Mouse (Mus musculus): Measurements from ENCODE around the gene Uap1. TPM values are rescaled to one million over a fixed set of nuclear protein-coding genes. Genes with fewer than 3 reads are reported as not detected.

Uap1 gene
- total RNA-seq (2021): 10 to 100 TPM; 33.0 to 33.7 TPM
- long read RNA-seq, experiment 1, transcript Uap1-202 (10 exons, 2,311 nt): minor isoform, 10 of 25 reads
- long read RNA-seq, experiment 1, transcript Uap1-203 (11 exons, 2,287 nt): major isoform, 11 of 25 reads
- long read RNA-seq, experiment 1, partial matches to known transcripts: 1 of 25 reads
- long read RNA-seq, experiment 1, other reads (novel, unspliced or antisense): 0 of 25 reads
- long read RNA-seq, experiment 2, transcript Uap1-203 (11 exons, 2,287 nt): major isoform, 41 of 83 reads
- long read RNA-seq, experiment 2, transcript Uap1-201 (11 exons, 2,283 nt): minor isoform, 13 of 83 reads
- long read RNA-seq, experiment 2, transcript Uap1-202 (10 exons, 2,311 nt): minor isoform, 19 of 83 reads
- long read RNA-seq, experiment 2, partial matches to known transcripts: 1 of 83 reads
- long read RNA-seq, experiment 2, other reads (novel, unspliced or antisense): 9 of 83 reads

GRCm38 (mm10) chr1:170174814-170175332, at the start of gene Uap1:
Gene Uap1, minus strand, starts transcription at chr1:170174957.
- DNase-seq (ENCODE audit: low spot score in 2 of 2): peak; percentile 90 to 97

- DNase-seq (ENCODE audit: low spot score in 2 of 2): no peak
These were observed 48.5 kb upstream of the Uap1 start for GRCm38 (mm10) chr1:170223276-170223675.

- no peak for DNase-seq (ENCODE audit: low spot score in 2 of 2)
These were observed 45.6 kb upstream of the Uap1 start for GRCm38 (mm10) chr1:170220351-170220750.

- no peak for DNase-seq (ENCODE audit: low spot score in 2 of 2)
These were observed 43.5 kb upstream of the Uap1 start for GRCm38 (mm10) chr1:170218091-170218884.

DNA sequence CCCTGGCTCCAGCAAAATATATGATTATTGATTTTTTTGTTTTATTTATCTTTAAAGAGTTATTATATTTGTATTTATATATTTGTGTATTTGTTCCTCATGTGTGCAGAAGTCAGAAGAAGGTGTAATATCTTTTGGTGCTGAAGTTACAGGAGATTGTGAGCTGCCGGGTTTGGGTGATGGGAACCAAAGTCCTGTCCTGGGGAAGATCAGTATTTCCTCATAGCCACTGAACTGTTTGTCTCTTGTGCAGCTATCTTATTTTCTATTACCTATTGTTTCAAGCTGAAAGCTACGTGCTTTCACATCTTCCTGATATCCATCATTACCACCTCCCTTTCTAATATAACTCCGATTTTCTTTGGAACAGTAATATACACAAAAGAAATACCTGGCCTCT, 40.8 kb upstream of the Uap1 start:
- DNase-seq (ENCODE audit: low spot score in 2 of 2): no peak

DNA sequence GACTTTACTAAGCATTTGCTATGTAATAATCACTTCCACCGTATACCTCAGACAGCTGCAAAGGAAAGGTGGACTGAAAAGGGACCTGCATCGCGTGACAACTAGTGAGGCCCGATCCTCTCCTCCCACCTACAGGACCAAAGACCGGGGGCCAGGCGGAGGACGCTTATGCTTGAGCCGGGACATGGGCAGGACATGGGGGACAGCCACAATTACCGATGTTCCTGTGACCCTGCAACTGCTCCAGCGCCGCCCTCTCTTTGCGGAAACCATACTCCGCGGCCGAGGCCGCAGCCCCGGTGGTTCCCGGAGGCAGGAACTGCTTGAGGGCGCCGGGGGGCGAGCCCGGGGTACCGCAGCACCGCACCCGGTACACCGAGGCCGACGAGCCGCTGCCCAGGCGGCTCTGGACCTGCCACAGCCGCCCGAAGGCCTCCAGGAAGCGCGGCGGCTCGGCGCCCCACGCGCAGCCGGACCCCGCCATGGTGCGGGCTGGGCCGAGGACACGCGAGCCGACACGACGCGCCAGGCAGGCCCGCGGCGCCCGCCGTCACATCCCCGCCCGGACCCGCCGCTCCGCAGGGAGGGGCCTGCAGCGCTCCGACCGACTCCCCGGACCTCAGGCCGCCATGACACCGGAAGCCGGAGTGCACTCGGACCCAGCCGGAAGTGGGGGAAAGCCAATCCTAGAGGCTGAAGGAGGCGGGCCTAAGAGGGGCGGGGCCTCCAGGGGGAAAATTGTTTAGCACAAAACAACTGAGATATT, 40.2 kb upstream of the Uap1 start, which contains the start of gene Uhmk1:
TSS of gene Uhmk1 (minus strand) at position 641 of the 766 bp plus-strand sequence.
- DNase-seq (ENCODE audit: low spot score in 2 of 2): peak; percentile 65 to 85

- DNase-seq (ENCODE audit: low spot score in 2 of 2): no peak
These were observed 39.6 kb upstream of the Uap1 start for GRCm38 (mm10) chr1:170214383-170214756.

DNA sequence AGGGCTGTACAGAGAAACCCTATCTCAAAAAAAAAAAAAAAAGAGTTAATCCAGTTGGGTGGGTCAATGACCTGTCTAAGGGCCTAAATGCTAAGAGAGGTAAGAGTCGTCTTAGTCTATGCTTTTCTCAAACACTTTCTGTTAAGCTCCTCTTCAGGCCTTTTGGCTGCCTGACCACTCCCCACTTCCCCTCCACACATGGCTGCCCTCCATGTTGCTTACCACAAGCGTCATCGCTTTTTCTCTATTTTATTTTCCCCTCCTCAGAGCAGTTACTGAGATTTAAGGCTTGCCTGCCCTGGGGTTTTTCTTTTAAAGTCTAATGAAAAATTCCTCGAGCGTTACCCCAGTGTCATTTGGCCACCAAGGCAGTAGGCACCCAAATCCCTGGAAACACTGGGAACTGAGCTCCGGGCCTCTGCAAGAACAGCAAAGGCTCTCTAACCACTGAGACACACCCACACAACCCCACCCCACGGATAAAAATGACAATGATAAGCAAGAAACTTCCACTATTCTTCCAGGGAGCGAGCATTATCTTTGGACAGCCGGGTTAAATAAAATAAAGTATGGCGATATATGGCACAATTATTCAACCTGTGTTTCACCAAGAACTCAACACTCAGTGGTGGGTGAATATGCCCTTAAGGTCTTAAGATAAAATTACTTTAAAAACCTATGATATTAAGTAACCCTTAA, 38.6 kb upstream of the Uap1 start:
- no peak for DNase-seq (ENCODE audit: low spot score in 2 of 2)

- DNase-seq (ENCODE audit: low spot score in 2 of 2): no peak
These were observed 31.6 kb upstream of the Uap1 start for GRCm38 (mm10) chr1:170206395-170206794.

GRCm38 (mm10) chr1:170200379-170200778, 25.6 kb upstream of the Uap1 start:
- DNase-seq (ENCODE audit: low spot score in 2 of 2): no peak

GRCm38 (mm10) chr1:170196211-170196610, 21.5 kb upstream of the Uap1 start:
- DNase-seq (ENCODE audit: low spot score in 2 of 2): no peak

DNA sequence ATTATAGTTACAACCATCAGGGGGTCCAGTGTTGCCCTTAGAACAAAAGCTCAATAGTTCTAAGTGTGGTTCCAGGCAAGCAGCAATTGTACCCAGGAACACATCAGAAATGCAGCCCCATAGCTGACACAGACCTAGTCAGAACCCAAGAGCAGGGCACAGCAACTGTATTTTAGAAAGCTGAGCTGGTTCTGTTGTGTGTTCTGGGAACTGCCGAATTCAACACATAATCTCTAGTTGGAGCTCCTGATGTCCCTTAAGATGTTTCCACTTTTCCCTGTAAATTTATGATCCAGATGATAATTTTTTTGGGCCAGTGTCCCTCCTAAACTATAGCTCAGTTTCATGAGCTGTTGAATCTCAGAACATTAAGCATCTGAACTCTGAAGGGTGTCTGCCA, 17.2 kb upstream of the Uap1 start:
- no peak for DNase-seq (ENCODE audit: low spot score in 2 of 2)

DNA sequence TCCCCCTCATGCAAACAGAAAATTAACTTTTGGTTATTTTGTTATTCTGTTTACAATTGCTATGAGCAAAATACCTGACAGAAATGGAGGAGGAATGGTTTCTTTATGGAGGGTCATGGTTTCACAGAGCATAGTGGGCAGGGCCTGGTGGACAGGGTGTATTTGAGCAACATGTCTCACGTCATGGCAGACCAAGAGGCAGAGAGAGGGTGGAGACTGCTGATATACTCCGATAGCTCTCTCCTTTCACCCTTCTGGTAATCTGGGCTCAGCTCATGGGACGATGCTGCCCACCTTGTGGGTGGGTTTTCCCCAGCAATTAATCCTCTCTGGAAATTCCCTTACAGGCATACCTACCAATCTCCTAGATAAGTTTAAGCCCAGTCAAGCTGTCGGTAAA, 15.5 kb upstream of the Uap1 start:
- DNase-seq (ENCODE audit: low spot score in 2 of 2): no peak

GRCm38 (mm10) chr1:170188601-170189000, 13.8 kb upstream of the Uap1 start:
- peak in 1 of 2 experiments; percentile 5 for DNase-seq (ENCODE audit: low spot score in 2 of 2)

DNA sequence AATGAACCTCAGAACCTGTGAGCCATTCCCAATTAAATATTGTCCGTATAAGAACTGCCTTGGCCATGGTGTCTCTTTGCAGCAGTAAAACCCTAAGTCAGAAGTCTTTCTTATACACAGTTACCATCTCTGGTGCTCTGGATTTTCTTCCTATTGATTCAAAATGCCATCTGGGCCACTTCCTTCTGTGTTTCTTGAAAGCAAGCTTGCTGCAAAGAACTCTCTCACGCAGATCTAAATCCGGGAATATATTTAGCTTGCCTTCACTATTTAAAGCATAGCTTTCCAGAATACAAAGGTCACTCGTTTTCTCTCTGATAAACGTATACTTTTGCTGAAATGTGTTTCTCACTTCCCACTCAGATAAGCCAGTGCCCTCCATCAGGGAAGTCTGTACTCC, 11.8 kb upstream of the Uap1 start:
- DNase-seq (ENCODE audit: low spot score in 2 of 2): no peak

GRCm38 (mm10) chr1:170185137-170185536, 10.4 kb upstream of the Uap1 start:
- DNase-seq (ENCODE audit: low spot score in 2 of 2): no peak

GRCm38 (mm10) chr1:170182706-170183105, 7.9 kb upstream of the Uap1 start:
- DNase-seq (ENCODE audit: low spot score in 2 of 2): no peak

DNA sequence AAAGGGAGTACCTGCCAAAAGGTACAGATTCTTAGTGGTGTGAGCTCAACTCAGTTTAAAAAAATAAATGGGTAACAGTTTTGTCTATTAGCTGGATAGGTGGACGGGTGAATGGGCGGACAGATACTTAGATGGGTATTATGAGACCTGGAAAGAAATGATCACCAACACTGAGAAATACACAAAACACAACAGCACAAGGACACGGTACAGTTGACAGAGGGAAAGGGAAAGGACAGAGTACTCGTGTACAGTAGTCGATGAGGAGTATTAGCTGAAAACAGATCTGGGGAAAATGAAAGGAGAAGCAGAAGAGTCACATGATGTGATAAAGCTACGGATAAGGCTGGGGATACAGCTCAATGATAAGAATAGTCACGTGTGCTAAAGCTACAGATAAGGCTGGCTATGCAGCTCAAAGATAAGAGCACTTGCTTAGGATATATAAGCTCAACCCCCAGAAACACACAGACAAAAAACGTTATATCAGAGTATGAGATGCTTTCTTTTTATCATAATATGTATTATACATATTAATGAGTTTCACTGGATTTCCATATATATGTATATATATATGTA, 2.0 kb upstream of the Uap1 start:
- DNase-seq (ENCODE audit: low spot score in 2 of 2): no peak

DNA sequence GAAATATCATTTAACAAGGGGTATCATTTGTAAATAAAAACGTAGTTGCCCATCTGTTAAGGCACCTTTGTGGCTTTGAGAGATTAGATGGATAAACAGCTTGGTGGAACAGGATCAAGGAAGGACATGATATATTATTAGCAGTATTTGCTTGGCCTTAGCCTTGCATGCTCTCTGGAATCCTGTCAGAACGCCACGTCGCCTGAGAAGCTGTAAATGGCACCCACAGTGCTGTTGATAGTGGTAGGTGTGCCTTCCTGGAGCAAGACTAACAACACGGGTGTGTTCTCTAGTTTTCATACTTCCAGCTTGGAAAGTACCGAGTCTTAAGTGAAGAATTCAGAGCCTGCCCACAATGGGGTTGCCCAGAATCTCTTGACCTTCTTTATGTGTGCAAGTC, 1.1 kb upstream of the Uap1 start:
- DNase-seq (ENCODE audit: low spot score in 2 of 2): no peak
